Mouse (Mus musculus) left cerebral cortex, adult 18-20 months (tissue): ENCODE data around the gene Spata3. TPM values are rescaled to one million over a fixed set of nuclear protein-coding genes. Genes with fewer than 3 reads are reported as not detected.
"Not testable (repeated sequence)": the region's sequence is repeated elsewhere in the genome, so short reads cannot be mapped to it uniquely, and the experiment has no call there.

Source experiments
- DNase-seq, 2 experiments: peaks; one replicate each; pipeline ENCODE4 v3.0.0; 2021 to 2022; ENCODE audit warnings: low spot score in 2 of 2, mixed read lengths in 1 of 2
- long read RNA-seq, 2 experiments: library from polyadenylated mRNA; stranded (forward); transcript quantifications; one replicate each; pipeline ENCODE4 v2.0.0; 2021
- total RNA-seq, 2 experiments: library from RNA; stranded (reverse); gene quantifications; 2 replicates each; pipeline ENCODE4 v1.2.3; 2021

Gene Spata3
- under 1 TPM; 0.37 to 0.79 TPM for total RNA-seq
- long read RNA-seq, experiment 1, partial matches to known transcripts = 0 of 4 reads
- long read RNA-seq, experiment 1, other reads (novel, unspliced or antisense) = 3 of 4 reads
- long read RNA-seq, experiment 2 = 0 reads

DNA sequence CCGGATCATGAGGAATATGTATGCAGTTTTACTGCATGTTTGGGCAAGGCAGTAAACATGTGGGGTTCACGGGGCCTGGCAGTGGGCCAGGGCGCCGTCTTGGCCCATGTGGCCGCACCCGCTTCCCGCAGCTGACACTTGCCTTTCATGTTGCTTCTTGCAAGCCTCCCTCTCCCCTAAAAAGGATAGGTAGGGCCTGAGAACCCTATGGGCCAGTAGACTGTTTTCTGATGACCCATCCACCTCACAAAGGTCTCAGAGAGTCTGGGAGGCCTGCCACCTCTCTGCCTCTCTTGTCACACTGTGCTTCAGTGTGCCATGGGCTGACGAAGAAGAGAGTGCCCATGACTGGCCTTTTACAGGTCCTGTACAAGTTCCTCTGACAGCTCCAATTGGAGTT, at the start of gene Spata3:
TSS of gene Spata3 (plus strand) at position 301 of the 400 bp plus-strand sequence.
- DNase-seq = no peak

DNA sequence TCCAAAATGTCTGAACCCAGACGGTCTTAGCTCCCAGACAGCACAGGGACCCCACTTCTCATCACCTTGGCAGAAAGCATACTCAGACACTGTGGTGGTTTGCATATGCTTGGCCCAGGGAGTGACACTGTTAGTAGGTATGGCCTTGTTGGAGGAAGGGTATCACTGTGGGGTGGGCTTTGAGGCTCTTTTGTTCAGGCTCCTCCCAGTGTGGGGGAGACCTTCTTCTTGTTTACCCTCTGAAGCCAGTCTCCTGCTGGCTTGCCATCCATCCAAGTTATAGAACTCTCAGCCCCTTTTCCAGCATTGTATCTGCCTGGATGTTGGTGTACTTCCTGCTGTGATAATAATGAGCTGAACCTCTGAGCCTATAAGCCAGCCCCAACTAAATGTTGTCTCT, 47.5 kb upstream of the Spata3 start:
- DNase-seq = no peak

DNA sequence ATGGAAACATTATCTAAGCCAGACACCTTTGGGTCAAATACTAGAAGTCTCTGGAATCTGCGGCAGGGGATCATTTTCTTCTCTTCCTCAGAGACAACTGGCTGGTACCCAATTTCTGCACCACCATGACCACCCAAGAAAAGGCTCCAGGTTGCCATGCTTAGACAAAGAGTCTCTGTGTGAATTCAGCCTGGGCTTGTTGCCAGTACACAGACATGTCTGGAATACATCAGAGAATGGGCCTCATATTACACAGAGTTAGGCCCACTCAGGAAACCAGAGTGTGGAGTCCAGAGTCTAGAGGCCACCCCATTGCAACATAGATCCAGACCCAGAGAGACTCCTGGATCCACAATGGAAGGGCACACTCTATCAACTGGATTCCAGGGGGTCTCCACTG, 47.1 kb upstream of the Spata3 start:
- DNase-seq = no peak

DNA sequence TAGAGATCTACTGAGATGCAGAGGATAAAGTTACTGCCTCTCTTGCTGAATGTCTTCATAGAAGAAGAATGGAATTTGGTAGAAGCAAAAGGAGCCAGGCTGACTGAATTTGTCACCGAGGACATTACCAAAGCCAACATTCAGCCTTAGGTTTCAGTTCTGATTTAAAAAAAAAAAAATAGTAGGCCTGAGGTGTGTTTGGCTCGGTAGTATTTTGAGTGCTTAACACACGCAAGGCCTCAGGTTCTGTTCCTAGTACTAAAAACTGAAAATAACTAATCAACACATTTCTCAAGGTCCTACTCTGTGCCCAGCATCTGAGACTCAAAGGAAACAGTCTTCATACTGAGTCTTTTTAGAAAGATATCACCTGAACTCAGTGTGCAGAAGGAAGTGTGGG, 45.5 kb upstream of the Spata3 start:
- DNase-seq = no peak

DNA sequence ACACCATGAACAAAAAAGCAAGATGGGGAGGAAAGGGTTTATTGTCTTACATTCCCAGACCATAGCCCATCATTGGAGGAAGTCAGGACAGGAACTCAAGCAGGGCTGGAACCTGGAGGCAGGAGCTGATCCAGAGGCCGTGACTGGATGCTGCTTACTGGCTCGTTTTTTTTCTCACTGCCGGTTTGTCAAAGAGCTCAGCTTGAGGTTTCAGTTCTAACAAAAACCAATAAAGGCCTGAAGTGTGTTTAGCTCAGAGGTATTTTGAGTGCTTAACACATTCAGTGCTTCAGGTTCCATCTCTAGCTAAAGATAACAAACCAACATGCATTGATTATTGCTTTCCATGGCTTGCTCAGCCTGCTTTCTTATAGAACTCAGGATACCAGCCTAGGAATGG, 44.3 kb upstream of the Spata3 start:
- no peak for DNase-seq

DNA sequence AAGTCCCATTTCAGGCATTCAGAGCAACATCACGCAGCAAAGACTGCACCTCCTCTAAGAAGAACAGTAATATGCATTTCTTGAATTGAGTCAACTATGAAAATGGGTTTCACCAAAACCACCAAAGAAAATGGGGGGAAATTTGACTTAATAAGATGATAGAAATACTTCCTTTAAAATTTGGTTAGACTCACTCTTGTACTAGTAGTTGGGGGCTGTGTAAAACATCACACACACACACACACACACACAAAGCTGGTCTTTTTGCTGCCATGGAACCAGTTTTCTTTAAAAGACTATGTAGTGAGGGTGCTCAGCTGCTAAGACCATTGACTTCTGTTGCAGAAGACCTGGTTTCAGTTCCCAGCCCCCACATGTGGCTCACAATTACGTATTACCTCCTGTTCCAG, 43.1 kb upstream of the Spata3 start:
- DNase-seq = no peak

DNA sequence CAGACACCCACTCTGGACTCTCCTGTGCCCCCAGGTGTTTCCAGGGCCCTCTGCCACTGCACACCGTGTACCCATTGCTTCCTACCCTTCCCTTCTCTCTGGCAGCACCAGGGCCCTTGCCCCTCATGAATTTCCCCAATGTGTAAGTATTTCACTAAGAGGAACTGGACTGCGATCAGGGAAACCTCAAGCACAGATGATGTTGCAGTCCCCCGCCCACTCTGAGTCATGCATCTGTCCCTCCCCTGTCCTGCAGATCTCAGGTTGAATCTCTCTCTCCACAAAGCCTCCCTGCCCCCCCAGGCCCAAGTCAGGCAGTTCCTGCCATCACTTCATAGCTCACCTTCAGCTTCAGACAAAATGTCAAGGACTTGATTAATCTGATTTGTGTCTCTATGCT, 38.9 kb upstream of the Spata3 start:
- no peak for DNase-seq

DNA sequence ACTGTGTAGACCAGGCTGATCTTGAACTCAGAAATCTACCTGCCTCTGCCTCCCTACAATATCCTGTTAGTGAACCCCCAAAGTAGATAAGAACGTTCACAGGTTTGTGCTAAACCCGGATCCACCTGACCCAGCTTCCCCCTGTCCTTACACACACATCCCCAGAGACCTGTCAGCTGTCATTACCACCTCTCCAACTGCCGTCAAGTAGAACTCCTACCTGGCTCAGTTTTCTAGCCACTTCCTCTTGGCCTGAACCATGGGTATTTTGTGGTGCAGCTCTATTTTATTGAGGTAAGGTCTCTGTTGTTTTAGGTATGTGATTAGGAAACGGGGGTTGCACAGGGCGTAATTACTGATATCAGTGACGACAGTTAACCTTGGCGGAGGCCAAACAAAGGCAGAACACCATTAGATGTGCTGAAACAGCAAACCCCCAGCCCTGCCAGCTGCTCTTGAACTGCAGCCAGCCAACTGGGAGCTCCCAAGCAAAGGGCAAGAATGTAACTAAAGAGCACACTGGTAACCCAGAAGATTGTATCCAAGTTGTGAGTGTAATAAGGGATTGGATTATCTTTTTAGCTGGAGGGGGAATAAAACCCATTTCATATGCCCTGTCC, 34.8 kb upstream of the Spata3 start:
- DNase-seq = no peak

DNA sequence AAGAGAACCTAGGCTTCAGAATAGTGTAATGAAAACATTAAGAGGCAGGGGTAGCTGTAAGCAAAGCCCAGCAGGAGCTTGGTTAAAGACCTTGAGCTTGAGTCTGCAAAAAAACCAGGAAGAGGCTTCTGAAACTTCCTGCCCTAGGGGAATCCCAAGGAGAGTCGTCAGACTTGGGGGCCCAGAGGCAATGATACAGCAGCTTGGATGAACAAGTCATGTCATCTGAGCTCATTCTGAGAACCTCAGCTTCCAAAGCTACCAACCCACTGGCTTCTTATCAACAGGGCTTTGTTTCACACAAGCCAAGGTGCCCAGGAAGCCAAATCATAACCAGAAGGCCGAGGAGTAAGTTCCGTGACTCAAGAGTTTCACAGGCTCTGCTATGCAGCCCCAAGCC, 30.8 kb upstream of the Spata3 start:
- no peak for DNase-seq

DNA sequence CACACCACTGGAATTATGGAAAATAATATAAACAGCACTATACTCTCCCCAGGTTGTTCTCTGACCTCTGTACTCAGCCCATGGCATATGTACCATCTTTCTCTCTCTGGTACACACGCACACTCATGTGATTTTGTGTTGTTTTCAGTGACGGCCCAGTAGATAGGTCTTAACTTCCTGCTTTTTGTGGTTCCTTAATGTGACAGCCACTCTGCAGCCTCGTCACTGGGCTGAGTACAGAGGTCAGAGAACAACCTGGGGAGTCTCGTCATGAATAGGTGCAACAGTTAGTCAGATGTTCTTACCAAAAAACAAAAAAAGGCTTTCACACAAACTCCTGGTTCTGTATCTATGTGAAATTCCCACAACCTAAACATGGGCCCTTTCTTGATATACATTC, 28.3 kb upstream of the Spata3 start:
- no peak for DNase-seq

DNA sequence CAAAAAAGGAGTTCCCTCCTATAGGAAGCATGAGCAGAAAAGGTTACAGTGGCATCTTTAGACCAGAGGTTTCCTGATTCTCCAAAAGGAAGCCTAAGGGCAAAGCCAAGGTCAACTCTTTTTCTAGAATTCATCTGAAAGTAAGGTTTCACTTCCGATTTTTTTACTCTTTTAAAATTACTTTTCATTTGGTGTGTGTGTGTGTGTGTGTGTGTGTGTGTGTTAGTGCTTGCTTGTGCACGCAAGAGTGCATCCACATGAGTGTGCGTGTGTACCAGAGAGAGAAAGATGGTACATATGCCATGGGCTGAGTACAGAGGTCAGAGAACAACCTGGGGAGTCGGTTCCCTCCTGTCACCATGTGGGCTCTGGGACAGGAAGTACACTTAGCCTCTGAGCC, 27.7 kb upstream of the Spata3 start:
- not testable (repeated sequence) for DNase-seq

DNA sequence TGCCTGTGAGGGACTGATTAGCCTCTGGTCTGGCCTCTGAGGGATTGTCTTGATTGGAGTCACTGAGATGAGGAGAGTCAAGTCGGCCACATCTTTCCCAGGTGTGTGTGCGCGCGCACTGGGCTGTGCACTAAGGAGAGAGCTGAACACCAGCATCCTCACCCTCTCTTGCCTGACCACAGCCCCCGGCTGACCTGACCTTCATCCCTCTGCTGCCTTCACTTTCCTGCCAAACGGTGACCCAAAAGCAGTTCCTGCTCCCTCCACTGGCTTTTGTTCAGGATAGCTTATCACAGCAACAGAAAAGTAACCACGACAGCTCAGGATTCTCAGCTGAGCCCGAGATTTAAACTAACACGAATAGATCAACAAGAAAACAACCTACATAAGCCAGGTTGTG, 24.4 kb upstream of the Spata3 start:
- no peak for DNase-seq

DNA sequence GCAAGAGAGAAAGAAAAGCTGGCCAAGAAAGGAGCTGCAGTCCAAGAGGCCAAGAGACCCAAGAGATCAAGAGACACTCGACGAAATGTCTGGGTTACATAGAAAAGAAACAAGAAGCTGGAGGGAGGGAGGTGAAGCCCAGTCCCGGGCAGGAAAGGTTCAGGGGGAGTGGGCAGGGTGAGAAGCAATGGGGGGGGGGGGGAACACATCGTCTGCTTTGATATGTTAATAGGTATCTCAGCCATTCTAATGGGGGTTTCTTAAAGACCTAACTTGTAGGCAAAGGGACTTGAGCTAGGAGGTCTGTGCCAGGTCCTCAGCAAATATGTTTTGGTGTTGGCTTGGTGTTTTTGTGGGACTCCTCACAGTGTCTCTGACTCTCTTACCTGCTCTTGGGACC, 23.1 kb upstream of the Spata3 start:
- no peak for DNase-seq

DNA sequence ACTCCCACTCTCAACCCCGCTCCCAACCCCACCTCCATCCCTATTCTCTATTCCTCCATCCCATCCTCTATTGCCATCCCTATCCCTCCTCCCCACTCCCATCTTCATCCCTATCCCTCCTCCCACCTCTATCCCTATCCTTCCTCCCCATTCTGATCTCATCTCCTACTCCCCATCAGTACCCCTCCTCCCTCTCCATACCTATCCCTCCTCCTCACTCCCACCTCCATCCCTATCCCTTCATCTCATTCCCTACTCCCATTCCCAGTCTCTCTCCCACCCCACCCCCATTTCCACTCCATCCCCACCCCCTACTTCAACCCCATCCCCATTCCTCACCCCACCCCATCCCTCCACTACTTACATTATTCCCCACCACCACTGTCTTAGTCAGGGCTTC, 19.4 kb upstream of the Spata3 start:
- no peak for DNase-seq

DNA sequence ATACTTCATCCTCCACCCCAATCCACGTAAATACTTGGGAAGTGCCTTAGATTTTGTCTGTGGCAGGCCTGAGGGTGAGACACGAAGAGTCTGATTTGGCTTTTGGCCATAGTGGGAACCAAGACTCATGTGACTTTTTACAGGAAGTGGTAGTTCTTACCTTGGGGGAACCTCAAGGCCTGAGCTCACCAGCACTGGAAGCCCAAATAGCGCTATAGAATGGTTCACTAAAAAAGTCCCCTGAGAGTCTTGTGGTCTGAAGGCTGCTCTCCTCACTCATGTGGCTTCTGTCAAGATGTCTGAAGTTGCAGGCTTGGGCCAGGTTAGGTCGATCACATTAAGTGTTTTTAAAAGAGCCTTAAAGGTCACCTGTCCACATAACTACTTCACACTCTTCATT, 18.6 kb upstream of the Spata3 start:
- no peak for DNase-seq

DNA sequence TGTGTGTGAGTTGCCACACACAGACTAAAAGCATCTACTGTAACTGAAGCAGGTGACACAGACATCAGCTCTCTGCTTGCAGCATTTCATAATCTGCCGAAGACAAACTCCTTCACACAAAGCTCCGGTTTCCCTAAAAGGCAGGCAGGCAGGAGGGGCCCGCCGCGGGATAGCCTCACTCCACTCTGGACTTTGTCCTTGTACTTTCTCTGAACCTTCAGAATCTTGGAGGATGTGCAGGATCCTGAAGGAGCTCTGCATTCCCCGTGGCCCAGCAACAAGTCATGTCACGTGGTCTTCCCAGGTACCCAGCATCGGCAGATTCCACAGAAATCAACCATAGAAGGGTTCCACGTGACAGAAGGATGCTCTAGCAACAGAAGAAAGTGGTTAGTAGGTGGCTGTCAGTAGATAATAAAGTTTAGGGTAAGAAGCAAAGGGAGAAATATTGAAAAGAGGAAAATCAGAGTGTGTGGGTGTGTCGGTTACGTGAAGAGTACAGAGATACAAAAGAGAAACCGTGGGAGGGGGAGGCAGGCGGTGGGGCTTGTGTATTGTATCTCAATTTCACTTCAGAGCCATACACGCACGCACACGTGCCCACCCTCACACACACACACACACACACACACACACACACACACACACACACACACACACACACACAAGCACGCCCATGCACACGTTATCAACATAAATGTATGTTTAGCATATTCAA, 16.6 kb upstream of the Spata3 start:
- peak in 1 of 2 experiments; percentile 26 for DNase-seq

DNA sequence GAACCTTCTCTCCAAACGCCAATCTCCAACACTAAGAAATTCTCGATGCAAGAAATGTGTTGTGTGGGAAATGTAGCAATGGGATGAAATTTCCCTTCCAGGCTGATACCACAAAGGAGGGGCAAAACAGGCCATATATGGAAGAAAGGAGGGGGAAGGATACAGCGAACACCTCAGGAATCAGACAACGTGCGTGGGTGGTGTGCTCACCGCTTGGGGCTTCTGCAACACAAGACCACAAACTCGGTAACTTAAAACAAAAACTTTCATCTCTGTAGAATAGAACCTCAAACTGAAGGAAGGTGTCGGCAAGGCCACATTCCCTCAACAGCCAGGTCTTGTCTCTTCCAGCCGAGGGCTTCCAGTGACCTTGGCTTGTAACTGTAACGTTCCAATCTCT, 11.1 kb upstream of the Spata3 start:
- no peak for DNase-seq

DNA sequence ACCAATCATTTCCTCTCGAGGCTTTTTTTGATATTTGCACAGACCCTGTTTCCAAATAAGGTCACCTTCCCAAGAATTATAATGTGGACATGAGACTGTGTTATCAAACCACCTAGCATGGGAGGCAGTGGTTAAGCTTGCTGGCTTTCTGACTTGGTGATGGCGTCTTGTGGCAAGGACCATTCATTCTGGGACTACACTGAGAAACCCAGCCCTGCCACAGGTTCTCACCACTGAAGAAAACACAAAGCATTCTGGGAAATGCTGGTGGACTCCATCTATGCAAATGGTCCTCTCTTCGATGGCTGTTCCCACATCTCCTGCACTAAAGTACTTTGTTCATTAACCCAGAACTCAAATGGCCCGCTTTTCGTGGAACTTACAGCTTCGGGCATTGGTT, 10.6 kb upstream of the Spata3 start:
- no peak for DNase-seq

DNA sequence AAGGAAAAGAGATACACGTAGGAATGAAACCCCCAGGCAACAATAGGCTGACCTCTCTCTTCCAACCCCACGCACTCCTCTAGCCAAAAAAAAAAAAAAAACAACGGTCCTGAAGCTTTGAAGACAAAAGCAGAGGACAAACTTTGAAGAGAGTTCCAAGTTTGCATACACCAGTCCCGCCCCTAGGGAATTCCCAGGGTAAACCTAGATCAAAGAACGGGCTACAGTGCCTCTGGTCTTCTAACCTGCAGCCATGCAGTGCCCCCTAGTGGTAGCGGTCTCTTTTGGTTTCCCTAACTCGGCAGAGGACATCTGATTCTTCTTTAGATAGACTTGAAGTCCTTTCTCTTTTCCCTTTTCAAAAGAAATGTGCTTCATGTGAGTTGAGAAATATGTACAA, 8.8 kb upstream of the Spata3 start:
- DNase-seq = peak; percentile 92 to 97

DNA sequence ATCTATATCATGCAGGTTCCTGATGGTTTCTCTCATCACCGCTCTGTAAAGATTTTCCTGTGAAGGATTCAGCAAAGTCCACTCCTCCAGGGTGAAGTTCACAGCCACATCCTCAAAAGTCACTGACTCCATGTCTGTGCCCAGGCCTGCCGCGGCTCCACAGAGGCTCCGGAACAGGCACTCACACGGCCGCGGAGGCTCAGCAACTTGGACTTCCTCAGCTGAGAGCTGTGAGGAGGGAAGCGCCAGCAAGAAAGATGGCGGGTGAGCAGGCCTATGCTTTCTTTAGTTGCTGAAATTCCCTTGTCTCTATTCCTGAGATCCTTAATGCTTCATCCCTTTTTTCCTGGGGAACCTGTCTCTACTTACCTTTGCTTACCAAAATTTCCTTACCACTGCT, 858 bp upstream of the Spata3 start:
- not testable (repeated sequence) for DNase-seq

DNA sequence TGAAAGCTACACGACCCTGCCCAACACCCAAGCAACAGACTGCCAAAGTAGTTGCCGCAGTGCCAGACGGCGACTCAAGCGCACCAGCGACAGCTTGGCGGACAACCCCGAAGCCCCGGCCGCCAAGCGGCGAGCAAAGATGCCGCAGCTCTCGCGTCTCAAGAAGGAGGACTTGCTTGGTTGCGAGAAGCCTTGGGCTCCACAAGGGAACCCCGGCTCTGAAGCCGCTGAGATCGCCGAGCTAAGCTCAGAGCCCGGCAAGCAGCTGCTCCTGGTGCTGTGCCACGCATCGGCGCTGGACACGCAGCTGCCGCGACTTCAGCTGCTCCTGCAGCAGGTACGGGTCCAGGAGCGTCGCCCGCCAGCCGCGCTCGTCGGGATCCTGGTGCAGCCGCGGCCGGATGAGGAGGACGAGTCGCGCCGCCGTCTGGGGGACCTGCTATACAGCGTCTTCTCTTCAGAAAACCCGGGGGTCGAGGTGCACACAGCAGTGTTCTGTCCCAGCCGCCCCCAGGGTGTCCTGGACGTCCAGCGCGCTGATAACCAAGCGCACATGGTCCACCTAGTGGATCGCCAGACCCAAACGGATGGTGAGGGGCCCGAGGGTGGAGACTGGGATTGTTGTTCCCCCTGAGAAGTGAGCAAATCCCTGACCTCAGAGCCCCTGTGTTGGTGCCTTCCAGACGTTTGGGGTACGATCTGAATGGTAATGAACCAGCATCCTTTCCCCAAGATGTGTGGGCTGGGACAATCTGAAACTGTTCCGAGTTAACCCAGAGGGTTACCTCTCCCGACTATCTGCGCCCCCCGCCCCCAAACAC, 1.8 kb downstream of the Spata3 start:
- DNase-seq = peak; percentile 52 to 78

DNA sequence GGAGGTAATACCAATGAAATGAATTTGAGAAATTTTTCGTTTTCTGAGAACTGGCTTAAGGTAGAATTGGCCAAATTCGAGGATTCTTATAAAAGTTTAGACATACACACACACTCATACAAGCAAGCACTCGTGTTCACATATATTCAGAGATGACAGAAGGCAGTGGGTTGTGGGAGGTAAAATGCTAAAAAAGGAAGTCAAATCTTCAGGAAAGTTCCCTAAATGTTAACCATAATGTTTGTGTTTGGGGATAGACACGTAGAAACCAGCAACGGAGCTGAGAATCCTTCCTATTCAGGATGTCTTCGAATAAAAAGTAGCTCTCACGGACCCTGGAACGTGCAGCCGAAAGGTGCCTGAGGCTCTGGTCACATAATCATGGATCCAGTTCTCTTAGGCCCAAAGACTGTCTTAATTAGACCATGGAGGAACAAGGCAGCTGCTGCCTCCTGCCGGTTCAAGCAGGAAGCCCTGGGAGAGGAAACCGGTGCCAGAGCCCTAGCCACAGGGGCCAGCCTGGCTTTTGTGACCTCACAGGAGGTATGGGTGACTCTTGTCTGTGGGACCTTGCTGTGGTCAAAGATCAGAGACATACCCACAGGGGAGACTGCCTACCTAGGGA, 4.9 kb downstream of the Spata3 start:
- no peak for DNase-seq
